Mouse (Mus musculus) kidney, postnatal 25 days (tissue): ENCODE measurements at regions not wholly inside any gene's neighbourhood (a gene's known extent, or its start where the extent isn't known, plus 50 kb on each side); places are given as distances from the start of the nearest gene placed in this dataset.

Experiments
- DNase-seq, 2 experiments: peaks; one replicate each; pipeline ENCODE4 v3.0.0; 2021; ENCODE audit warnings: mixed read lengths in 2 of 2

DNA sequence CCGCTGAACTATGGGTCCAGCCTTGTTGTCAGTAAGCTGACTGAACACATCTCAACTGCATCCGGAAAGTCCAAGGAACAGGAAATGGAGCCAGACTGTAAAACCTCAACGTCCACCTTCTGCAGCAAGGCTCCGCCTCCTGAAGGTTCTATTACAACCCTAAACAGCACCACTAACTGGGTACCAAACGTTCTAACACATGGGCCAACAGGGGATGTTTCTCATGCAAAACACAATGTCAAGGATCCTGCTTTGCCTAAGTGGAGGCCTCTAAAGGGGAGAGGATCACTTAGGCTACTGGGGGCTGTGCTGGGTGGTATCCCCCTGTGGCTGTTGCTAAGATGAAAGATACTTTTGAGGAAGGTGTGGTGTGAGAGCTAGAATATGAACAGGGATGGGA is 51.0 kb upstream of the Stt3b start:
- no peak for DNase-seq

- DNase-seq = no peak
Measured at GRCm38 (mm10) chr9:115361881-115362280, 51.7 kb upstream of the Stt3b start.

DNA sequence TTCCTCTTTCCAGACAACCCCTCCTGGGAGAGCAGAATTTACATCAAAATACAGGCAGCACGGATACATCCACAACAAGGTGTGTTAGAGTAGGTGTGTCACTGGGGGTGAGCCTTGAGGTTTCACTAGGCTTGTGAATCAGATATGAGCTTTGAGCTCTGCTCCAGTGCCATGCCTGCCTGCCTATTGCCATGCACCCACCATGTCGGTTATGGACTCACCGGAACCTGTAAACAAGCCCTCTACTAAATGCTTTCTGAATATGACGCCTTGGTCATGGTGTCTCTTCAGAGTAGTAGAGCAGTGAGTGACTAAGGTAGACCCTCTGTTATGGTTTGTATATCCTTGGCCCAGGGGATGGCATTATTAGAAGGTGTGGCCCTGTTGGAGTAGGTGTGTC is 52.3 kb upstream of the Stt3b start:
- DNase-seq = no peak

DNA sequence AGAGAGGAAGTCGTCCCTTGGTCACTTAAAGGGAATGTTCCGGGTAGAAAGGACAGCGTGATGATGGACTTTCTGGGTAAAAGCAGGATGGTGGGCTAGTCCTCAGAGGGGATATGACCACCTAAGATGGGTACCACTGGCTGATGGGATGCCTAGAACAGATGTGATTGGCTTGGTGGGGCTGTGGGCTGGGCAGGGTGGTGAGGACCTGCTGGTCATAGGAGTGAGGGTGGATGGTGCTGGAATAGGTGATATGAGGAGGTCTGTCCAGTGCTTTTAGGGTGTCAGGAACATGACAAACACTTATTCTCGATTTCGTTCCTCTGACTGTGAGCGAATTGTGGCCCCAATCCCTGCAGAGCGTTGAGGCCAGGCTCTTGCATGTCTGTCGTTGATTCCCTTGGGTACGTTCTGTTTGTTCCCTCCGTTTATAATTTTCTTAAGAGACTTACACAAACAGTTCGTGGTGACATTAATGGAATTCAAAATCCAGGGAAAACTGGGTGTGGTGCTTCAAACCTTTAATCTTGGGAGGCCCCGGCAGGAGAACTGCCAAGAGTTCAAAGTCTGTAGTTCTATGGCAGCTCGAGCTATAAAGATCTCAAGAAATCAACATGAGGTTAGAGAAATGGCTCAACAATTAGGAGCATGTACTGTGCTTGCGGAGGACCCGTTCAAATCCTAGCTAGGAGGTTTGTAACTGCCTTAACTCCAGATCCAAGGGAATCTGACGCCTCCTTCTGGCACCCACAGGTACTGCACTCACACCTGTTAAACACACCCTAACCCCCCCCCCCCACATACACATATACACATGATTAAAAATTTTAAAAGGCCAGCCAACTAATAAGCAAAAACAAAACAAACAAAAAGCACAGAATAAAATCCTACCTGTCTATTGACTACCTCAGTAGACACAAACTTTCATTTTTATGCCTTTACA is 55.0 kb upstream of the Stt3b start:
- DNase-seq = peak; percentile 32 to 43

GRCm38 (mm10) chr9:115367808-115368207 is 57.6 kb upstream of the Stt3b start:
- no peak for DNase-seq

GRCm38 (mm10) chr9:115380276-115380675 is 70.1 kb upstream of the Stt3b start:
- DNase-seq = no peak

- no peak for DNase-seq
Measured at GRCm38 (mm10) chr9:115382824-115383475, 72.7 kb upstream of the Stt3b start.

DNA sequence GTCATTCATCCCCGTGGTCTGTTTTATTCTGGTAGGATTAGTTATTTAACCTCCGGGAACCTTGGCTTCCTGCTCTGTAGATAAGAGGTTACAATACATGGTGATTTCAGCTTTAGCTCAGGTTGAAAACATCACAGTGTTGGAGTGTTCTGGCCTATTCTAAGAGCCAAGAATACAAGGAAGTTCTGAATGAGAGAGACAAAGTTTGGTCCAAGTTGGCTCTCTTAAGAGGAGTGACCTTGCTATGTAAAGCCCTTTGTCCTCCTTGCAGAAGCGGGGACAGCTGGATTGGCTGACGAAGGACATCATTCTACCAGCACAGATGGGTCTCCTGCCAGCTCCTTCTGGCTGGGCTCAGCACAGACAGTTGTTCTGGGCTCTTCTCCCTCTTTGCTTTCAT is 73.7 kb upstream of the Stt3b start:
- DNase-seq = peak; percentile 20 to 58

- no peak for DNase-seq
Measured at GRCm38 (mm10) chr9:115384345-115384744, 74.1 kb upstream of the Stt3b start.

GRCm38 (mm10) chr9:115387471-115388360 is 77.5 kb upstream of the Stt3b start:
- peak in 1 of 2 experiments; percentile 22 for DNase-seq

GRCm38 (mm10) chr9:115388361-115388759 is 78.1 kb upstream of the Stt3b start:
- peak in 1 of 2 experiments; percentile 28 for DNase-seq

DNA sequence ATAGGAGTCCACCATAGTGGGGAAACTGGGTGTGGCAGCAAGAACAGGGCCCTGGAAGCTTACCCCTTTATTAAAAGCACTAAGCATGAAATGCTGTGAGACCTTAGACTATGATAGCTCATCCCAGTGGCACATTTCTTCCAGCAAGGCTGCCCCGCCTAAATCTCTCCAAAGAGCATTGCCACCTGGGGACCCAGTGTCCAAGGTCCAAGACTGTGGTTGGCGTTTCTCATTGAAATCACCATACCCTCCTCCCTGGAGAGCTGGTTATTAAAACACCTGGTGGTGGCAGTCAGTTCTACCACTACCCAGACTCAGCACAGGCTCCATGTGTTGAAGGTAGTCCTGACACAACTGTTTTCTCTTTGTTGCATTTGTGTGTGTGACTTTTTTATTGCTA is 78.9 kb upstream of the Stt3b start:
- peak in 1 of 2 experiments; percentile 19 for DNase-seq

DNA sequence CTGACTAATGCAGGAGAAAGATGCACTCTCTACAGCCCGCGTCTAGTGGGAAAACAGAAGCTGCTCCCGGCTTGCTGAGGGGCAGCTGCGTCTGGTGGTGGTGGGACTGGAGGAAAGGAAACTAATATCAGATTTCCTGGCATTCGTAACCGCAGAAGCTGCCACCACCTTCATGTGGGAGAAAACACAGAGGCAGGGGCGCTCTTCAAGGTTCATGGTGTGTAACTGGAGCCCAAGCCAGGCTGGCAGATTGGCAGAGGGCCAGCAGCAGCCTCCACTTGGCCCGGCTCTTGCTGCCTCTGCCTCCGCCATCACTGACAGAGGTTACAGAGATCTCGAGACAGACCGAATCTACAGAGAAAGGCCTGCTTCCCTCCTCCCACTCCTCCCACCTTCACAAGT is 80.7 kb upstream of the Stt3b start:
- peak; percentile 77 to 85 for DNase-seq

DNA sequence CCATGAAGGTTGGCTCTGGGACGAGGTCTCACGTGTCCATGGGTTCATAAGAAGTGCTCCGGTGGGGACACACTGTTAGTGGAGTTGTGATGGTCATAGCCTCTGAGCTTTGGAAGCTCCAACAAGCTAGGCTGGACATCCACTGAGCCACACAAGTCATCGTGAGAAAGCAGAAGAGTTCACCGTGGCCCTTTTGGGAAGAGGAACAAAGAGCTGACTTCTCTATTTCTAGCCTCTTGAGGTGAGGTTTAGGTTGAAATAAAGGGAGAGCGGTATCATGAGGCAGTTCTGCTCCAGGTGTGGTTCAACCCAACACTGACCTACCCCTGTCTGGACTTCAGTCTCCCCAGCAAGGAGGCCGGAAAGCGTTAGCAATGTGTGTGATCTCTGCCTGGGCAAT is 85.3 kb upstream of the Stt3b start:
- no peak for DNase-seq

GRCm38 (mm10) chr9:115400461-115400860 is 90.2 kb upstream of the Stt3b start:
- no peak for DNase-seq

DNA sequence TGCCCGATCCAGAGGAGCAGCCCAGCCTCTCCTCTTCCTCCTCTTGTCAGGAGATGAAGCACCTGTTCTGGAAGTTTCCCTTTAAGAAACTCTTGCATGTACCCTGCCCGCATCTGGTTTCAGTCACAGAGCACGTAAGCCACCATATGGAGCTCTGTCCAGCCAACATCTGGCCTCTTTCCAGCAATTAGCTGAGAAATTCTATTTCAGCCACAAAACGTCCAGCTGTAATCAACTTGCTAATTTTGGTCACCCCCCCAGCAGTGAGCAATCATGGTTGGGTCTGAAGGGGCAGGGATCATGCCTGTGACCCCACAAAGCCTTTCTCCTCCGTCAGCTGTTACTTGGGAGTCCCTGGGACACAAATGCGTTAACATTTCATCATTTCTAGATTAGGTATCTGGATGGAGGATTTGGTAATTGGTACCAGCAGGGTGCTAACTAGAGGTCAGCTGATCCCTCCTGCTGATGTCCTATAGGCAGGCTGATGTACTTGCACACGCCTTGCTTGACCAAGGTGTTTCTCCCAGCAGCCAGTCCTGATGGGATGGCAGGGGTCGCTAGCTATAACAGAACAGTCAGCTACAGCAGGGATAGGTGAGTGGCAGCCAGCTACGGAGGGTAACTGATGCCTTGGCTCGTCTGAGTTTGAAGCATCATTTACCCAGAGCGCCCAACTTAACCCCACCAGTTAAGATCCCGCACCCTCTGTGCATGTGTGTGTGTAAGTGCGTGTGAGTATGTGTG is 91.4 kb upstream of the Stt3b start:
- no peak for DNase-seq

DNA sequence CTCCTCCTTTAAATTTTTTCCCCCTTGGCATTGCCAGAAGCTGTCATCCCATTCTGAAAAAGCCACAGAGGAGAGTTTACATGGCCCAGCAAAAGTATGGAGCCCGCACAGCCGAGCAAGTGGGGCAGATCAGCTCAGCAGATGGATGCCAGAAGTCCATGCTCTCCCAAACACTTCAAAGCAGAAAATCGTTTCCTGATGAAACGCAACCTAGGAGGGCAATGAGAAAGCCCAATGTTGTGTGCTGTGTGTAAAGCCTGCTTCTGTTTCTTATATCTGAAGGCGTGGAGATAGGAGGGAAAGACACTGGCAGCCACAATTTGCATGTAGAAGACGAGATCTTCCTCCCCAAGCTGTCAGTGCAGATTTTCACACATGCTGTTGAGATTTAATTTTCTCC is 92.4 kb upstream of the Stt3b start:
- DNase-seq = no peak

DNA sequence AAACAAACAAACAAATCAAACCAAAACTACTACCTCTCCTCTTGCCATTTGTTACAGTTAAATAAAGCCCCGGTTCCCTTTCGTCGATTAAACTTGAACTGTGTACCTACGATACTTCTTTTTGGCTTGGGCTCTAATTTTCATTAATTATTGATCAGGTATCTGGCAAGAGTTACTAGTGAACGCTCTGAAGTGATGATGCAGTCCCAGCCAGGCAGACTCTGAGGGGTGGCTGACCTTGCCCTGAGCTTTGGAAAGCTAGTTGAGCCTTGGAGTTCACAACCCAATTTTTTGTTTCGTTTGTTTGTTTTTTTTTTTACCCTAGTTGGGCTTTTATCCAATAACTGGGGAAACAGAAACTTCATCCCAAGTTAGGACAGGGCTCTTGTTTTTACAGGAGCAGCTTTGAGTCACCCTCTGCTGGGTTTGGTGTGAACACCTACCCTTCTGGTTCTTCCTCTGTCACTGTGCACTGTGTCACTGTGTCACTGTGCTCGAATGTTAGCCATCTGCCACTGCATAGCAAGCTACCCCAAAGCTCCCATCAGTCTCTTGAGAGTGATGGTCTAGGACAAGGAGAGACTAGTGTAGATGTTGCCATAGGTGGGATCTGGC is 93.2 kb upstream of the Stt3b start:
- DNase-seq = peak; percentile 65 to 89

GRCm38 (mm10) chr9:115407901-115408470 is 97.8 kb upstream of the Stt3b start:
- no peak for DNase-seq

- no peak for DNase-seq
Measured at GRCm38 (mm10) chr9:115408886-115409285, 98.7 kb upstream of the Stt3b start.

DNA sequence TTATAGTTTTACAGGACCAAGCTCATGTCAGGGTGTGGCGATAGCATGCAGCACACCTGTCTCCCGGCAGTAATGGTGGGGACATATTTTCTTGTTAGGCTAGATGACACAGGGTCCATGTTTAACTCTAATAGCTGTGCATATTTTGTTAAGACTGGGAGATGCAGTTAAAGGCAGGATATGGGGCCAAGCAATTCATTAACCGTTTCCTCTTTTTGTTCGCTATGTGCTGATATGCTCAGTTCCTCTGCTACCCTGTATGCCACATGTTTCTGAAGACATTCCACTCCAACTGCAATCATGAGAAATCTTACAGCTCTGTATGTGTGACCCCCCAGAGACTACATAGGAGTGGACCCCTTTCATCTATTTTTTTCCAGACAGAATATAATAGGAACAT is 104.0 kb upstream of the Stt3b start:
- DNase-seq = no peak

DNA sequence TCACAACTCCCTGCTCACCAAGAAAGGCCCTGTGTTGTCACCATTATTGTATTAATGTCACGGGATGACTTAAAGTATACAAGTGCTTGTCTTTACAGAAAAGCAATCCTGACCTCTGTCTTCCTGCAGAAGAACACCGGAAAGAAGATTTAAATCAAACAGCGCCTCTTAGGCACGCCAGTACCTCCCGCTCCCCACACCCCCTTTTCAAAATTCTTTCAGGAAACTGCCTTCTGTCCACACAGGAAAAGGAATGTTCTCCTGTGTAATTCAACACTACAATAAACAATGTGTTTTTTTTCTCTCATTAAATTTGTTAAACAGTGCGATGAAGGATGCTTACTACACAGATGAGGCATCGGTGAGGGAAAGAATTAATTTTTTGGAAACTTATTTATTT is 112.6 kb upstream of the Stt3b start:
- no peak for DNase-seq
